Mouse (Mus musculus): Measurements from ENCODE around the gene Hist2h3c2. TPM values are rescaled to one million over a fixed set of nuclear protein-coding genes. Genes with fewer than 3 reads are reported as not detected.
"Not testable (repeated sequence)": the region's sequence is repeated elsewhere in the genome, so short reads cannot be mapped to it uniquely, and the experiment has no call there.

Hist2h3c2 gene
- polyA plus RNA-seq, 1 experiment from 2014 or later, result 8.3 TPM

DNA sequence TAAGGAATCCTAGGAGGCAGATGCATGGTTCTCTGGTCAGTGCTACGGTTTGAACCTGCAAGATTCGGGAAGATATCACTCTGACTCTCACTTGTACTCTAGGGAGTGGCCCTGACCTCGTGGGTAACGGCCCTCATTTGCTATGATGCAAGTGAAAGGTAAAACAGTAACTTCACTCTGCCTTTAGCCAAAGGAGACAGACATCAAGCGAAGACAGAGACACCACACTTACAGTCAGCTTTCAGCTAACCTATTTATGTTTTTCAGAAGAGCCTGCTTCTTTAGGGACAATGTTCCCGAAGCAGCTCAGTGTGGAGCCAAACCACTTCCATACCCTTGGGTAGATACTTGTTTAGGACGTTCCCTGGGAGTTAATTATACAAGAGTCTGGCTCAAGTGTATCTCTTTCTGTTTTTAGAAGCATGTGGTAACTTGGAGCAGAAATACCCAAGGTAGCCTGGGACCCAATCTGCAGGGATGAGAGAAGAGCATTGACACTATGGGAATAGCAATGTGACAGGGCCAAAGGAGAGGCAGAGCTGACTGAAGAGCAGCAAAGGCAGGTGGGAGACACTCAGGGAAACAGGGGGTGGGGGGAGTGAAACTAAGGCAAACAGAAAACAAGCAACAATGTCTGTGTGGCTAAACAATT lies 5.1 kb upstream of the Hist2h3c2 start:
- ATAC-seq (replicated peaks; ENCODE audit: low FRiP score, low TSS enrichment, low read depth) (no peak), DNase-seq (ENCODE audit: low spot score) (no peak)
- H3K4me2 ChIP-seq (ENCODE audit: low read length), result peak overlapping the region; percentile 53
- peak overlapping the region; percentile 69 for H3K9ac ChIP-seq (ENCODE audit: low read length)
- H3K4me1 ChIP-seq (replicated peaks; ENCODE audit: control insufficient read depth, insufficient read depth, low read length), result peaks cover 18% of the 10 kb centered on the region
- no peaks in the 10 kb centered on the region for H3K27me3 ChIP-seq (replicated peaks; ENCODE audit: control insufficient read depth, insufficient read depth, low read length)
- peak overlapping the region; percentile 93 for H3K27ac ChIP-seq (ENCODE audit: low read depth)
- H3K9me3 ChIP-seq (ENCODE audit: control insufficient read depth, low read length), result no peaks in the 10 kb centered on the region
- no peaks in the 10 kb centered on the region for H3K36me3 ChIP-seq (ENCODE audit: control insufficient read depth, insufficient read depth, low read length)
- 0 out of 2 replicates have a peak overlapping the region, but pooled peaks have one; percentile 39 for H3K4me3 ChIP-seq (ENCODE audit: low read depth, low read length)
- 77% methylated on average over 7 of the region's 7 CpGs for WGBS

DNA sequence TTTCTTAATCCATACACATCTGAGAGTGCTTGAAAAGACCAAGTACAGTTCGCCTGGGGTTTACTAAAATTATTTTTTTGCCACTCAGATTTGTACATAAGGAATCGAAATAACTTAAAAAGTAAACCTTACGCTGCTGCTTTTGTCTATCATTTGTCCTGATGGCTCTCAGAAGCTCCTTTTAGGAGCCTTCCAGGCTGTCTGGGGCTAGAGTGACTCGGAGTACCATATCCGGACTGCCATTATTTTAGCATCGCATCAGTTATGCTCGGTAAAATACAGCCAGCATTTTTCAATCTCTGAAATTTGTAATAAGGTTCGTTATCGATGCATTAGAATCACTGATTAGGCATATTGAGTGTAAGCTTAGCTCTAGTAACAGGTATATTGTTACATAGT lies 1.9 kb upstream of the Hist2h3c2 start:
- DNase-seq (ENCODE audit: low spot score), result no peak
- Histone ChIP-seq H3K4me1 (replicated peaks; ENCODE audit: control insufficient read depth, insufficient read depth, low read length) (peaks cover 21% of the 10 kb centered on the region), H3K9ac (ENCODE audit: low read length) (peak overlapping the region; percentile 68), H3K36me3 (ENCODE audit: control insufficient read depth, insufficient read depth, low read length) (no peaks in the 10 kb centered on the region), H3K27ac (ENCODE audit: low read depth) (peak overlapping the region; percentile 87), H3K9me3 (ENCODE audit: control insufficient read depth, low read length) (no peaks in the 10 kb centered on the region), H3K27me3 (replicated peaks; ENCODE audit: control insufficient read depth, insufficient read depth, low read length) (no peaks in the 10 kb centered on the region), H3K4me3 (ENCODE audit: low read depth, low read length) (peak overlapping the region; percentile 29), H3K4me2 (ENCODE audit: low read length) (peak overlapping the region; percentile 51)
- 78% methylated on average over 9 of the region's 9 CpGs for WGBS
- no peak for ATAC-seq (replicated peaks; ENCODE audit: low FRiP score, low TSS enrichment, low read depth)

DNA sequence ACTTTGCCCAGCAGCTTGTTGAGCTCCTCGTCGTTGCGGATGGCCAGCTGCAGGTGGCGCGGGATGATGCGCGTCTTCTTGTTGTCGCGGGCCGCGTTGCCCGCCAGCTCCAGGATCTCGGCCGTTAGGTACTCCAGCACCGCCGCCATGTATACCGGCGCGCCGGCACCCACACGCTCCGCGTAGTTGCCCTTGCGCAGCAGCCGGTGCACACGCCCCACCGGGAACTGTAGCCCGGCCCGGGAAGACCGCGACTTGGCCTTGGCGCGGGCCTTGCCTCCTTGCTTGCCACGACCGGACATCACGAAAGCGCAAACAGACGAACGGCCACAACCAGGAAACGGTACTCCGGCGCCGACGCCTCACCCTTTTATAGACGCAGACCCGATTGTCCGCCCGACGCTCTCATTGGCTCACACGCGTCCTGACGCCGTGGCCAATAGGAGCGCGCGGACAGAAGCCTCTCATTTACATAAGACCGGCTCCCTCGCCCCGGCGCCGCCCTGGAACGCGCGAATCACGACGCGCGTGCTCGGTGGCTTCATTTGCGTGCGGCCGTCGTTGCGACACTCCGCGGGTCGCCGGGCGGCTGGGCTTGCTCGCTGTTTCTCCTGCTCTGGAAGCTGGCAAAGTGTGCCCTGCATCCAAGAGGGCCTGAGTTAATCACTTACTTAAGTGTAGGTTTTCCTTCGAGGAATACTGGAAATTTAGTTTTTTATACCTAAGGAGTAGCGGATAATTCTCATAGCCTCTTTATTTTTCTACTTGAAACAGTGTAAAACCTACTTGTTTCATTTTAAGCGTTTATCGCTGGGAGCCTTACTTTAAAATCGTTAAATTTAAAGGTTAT lies 1.2 kb upstream of the Hist2h3c2 start, which contains the start of gene Hist2h2aa2:
Gene Hist2h2aa2, minus strand, starts transcription at position 328 of the 850 bp plus-strand sequence.
- not testable (repeated sequence) for H3K27me3 ChIP-seq (replicated peaks; ENCODE audit: control insufficient read depth, insufficient read depth, low read length); H3K9me3 ChIP-seq (ENCODE audit: control insufficient read depth, low read length); H3K36me3 ChIP-seq (ENCODE audit: control insufficient read depth, insufficient read depth, low read length)
- DNase-seq (ENCODE audit: low spot score) (peak; percentile 76), ATAC-seq (replicated peaks; ENCODE audit: low FRiP score, low TSS enrichment, low read depth) (peak; percentile 82)
- 6% methylated on average over 16 of the region's 85 CpGs for WGBS
- Histone ChIP-seq H3K4me1 (replicated peaks; ENCODE audit: control insufficient read depth, insufficient read depth, low read length) (peaks cover 21% of the 10 kb centered on the region), H3K4me2 (ENCODE audit: low read length) (peak within 1 kb of the TSS; percentile 51), H3K9ac (ENCODE audit: low read length) (peak within 1 kb of the TSS; percentile 68), H3K4me3 (ENCODE audit: low read depth, low read length) (peak within 1 kb of the TSS; percentile 29), H3K27ac (ENCODE audit: low read depth) (peak within 1 kb of the TSS; percentile 87)

DNA sequence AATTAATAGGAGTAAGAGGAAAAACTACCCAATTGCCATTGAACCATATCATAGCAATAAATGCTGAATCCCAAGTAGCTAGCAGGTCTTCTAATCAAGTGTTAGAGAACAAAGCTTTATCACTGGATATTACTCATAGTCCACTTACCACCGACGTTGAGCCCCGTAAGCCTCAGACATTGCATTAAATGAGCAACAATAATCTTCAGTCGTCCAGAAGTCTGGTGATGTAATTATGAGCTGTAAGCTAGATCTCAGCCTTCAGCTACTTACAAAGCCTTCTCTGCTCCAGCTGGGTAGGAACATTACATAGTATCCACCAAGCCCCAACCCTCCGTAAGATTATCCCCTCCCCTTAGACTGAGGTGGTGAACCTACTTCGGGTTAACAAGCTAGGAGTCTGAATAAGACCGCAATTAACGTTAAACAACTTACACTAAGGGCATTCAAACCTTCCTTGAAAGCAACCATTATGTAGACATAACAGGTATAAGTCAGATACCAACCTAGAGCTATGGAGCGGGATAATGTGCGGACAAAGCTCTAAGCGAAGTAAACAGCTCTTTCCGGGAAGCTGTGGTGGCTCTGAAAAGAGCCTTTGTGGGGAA lies 919 bp downstream of the Hist2h3c2 start:
- H3K4me2 ChIP-seq (ENCODE audit: low read length), result peak overlapping the region; percentile 58
- H3K4me3 ChIP-seq (ENCODE audit: low read depth, low read length), result peak overlapping the region; percentile 55
- H3K4me1 ChIP-seq (replicated peaks; ENCODE audit: control insufficient read depth, insufficient read depth, low read length), result peaks cover 11% of the 10 kb centered on the region
- H3K9me3 ChIP-seq (ENCODE audit: control insufficient read depth, low read length), result no peaks in the 10 kb centered on the region
- under 1% methylated on average over 12 of the region's 12 CpGs for WGBS
- ATAC-seq (replicated peaks; ENCODE audit: low FRiP score, low TSS enrichment, low read depth), result no peak
- H3K27ac ChIP-seq (ENCODE audit: low read depth), result peak overlapping the region; percentile 86
- peak overlapping the region; percentile 89 for H3K9ac ChIP-seq (ENCODE audit: low read length)
- no peaks in the 10 kb centered on the region for H3K27me3 ChIP-seq (replicated peaks; ENCODE audit: control insufficient read depth, insufficient read depth, low read length)
- H3K36me3 ChIP-seq (ENCODE audit: control insufficient read depth, insufficient read depth, low read length), result no peaks in the 10 kb centered on the region
- no peak for DNase-seq (ENCODE audit: low spot score)

DNA sequence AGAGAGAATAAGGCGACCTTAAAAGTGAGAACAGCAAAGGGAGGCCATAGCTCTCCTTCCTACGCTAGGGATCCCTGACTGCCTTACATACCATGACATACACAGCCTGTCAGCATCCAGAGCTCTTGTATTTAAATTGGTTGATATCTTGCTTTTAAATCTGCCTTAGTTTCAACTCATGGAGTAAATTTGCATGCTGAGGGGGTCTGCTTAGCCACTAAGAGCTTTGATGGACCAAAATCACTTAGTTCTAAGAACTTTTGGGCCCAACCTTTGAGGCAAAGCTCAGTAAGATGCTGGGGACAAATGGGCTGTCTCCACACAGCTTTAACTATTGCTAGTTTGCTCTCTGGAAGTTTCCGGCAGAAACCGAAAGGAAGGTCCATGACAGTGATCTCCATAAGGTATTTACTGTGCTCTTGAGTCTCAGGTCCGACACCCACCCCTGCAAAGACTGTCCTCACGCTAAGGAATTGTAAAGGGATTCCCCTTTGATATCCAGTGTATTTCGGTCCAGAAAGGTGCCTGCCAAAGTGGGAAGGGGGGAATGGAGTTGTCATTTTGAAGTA lies 1.5 kb downstream of the Hist2h3c2 start:
- H3K27ac ChIP-seq (ENCODE audit: low read depth), result peak overlapping the region; percentile 86
- H3K4me1 ChIP-seq (replicated peaks; ENCODE audit: control insufficient read depth, insufficient read depth, low read length), result peaks cover 11% of the 10 kb centered on the region
- no peaks in the 10 kb centered on the region for H3K9me3 ChIP-seq (ENCODE audit: control insufficient read depth, low read length)
- 14% methylated on average over 7 of the region's 7 CpGs for WGBS
- H3K27me3 ChIP-seq (replicated peaks; ENCODE audit: control insufficient read depth, insufficient read depth, low read length), result no peaks in the 10 kb centered on the region
- peak overlapping the region; percentile 89 for H3K9ac ChIP-seq (ENCODE audit: low read length)
- H3K4me3 ChIP-seq (ENCODE audit: low read depth, low read length), result peak overlapping the region; percentile 55
- peak overlapping the region; percentile 58 for H3K4me2 ChIP-seq (ENCODE audit: low read length)
- DNase-seq (ENCODE audit: low spot score) (peak; percentile 71), ATAC-seq (replicated peaks; ENCODE audit: low FRiP score, low TSS enrichment, low read depth) (no peak)
- no peaks in the 10 kb centered on the region for H3K36me3 ChIP-seq (ENCODE audit: control insufficient read depth, insufficient read depth, low read length)

DNA sequence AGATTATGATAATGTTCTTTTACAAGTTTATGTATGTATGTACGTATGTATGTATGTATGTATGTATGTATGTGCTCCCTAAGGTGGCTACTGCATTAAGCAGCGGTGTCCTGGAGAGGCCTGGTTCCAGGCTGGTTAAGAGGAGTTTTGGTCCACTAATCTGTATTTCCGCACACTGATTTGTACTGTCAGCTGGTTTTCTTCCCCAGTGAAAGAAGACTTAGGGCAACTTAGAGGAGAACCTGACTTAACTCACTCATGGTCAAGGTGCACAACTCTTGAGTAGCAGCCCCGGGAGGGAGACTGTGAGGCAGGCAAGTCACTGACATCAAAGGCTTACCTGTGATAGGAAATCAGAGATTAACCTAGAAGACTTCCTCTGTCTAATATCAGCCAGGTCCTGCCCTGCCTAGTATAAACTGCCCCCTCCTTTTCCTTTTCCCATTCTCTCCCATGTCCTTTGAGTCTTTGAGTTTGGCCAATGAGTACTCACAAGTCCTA lies 2.0 kb downstream of the Hist2h3c2 start:
- Histone ChIP-seq H3K4me1 (replicated peaks; ENCODE audit: control insufficient read depth, insufficient read depth, low read length) (peaks cover 11% of the 10 kb centered on the region), H3K9ac (ENCODE audit: low read length) (peak overlapping the region; percentile 89), H3K27ac (ENCODE audit: low read depth) (peak overlapping the region; percentile 86; the same call in 1 of the 2 replicates), H3K4me3 (ENCODE audit: low read depth, low read length) (peak overlapping the region; percentile 55), H3K9me3 (ENCODE audit: control insufficient read depth, low read length) (no peaks in the 10 kb centered on the region), H3K36me3 (ENCODE audit: control insufficient read depth, insufficient read depth, low read length) (no peaks in the 10 kb centered on the region), H3K27me3 (replicated peaks; ENCODE audit: control insufficient read depth, insufficient read depth, low read length) (no peaks in the 10 kb centered on the region), H3K4me2 (ENCODE audit: low read length) (peak overlapping the region; percentile 58)
- WGBS, result 73% methylated on average over 4 of the region's 4 CpGs
- peak; percentile 58 for DNase-seq (ENCODE audit: low spot score)
- ATAC-seq (replicated peaks; ENCODE audit: low FRiP score, low TSS enrichment, low read depth), result no peak

DNA sequence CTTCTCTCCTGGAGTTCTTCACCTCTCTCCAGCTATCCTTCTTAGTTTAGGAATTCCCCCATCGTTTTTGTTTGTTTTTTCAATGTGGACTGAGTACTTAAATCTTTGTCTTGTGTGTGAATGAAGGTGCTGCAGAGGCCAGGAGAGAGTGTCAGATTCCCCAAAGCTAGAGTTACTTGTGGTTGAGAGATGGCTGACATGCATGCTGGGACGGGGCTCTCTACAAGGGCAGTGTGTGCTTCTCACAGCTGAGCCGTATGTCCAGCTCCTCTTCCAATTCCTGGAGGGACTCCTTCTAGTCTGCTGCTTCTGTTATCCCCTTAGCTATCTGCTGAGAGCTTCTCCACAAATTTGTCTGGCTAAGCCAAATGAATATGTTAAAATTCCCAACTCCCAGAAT lies 3.1 kb downstream of the Hist2h3c2 start:
- no peak overlapping the region for H3K4me3 ChIP-seq (ENCODE audit: low read depth, low read length)
- H3K9me3 ChIP-seq (ENCODE audit: control insufficient read depth, low read length), result no peaks in the 10 kb centered on the region
- no peak overlapping the region for H3K4me2 ChIP-seq (ENCODE audit: low read length)
- H3K4me1 ChIP-seq (replicated peaks; ENCODE audit: control insufficient read depth, insufficient read depth, low read length), result peaks cover 10% of the 10 kb centered on the region
- no peak overlapping the region for H3K9ac ChIP-seq (ENCODE audit: low read length)
- no peak overlapping the region for H3K27ac ChIP-seq (ENCODE audit: low read depth)
- ATAC-seq (replicated peaks; ENCODE audit: low FRiP score, low TSS enrichment, low read depth) (no peak), DNase-seq (ENCODE audit: low spot score) (no peak)
- H3K36me3 ChIP-seq (ENCODE audit: control insufficient read depth, insufficient read depth, low read length), result no peaks in the 10 kb centered on the region
- WGBS, result 49% methylated on average over 3 of the region's 3 CpGs
- H3K27me3 ChIP-seq (replicated peaks; ENCODE audit: control insufficient read depth, insufficient read depth, low read length), result no peaks in the 10 kb centered on the region

DNA sequence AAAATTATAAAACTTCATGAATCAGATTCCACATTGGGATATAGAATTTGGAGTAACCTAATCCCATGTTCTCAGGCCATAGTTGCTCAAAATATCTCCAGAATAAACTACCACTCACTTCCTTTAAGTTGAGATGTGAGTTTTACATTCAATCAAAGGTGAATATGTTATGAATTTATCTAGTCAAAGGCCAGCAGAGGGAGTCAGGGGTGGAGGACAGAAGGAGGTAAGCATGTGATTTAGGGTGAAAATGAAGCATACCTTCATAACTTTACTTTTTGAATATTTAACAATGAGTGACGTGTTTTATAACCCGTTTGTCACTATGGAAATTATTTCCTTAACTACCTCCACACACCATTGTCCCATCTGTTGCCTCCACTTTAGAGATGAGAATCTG lies 4.0 kb downstream of the Hist2h3c2 start:
- H3K4me3 ChIP-seq (ENCODE audit: low read depth, low read length), result no peak overlapping the region
- H3K4me1 ChIP-seq (replicated peaks; ENCODE audit: control insufficient read depth, insufficient read depth, low read length), result peaks cover 7% of the 10 kb centered on the region; the same call in 1 of the 2 replicates
- DNase-seq (ENCODE audit: low spot score) (no peak), ATAC-seq (replicated peaks; ENCODE audit: low FRiP score, low TSS enrichment, low read depth) (no peak)
- H3K9me3 ChIP-seq (ENCODE audit: control insufficient read depth, low read length), result no peaks in the 10 kb centered on the region
- H3K4me2 ChIP-seq (ENCODE audit: low read length), result no peak overlapping the region
- no peaks in the 10 kb centered on the region for H3K36me3 ChIP-seq (ENCODE audit: control insufficient read depth, insufficient read depth, low read length)
- H3K27me3 ChIP-seq (replicated peaks; ENCODE audit: control insufficient read depth, insufficient read depth, low read length), result no peaks in the 10 kb centered on the region
- H3K27ac ChIP-seq (ENCODE audit: low read depth), result no peak overlapping the region
- 81% methylated on average over 2 of the region's 2 CpGs for WGBS
- no peak overlapping the region for H3K9ac ChIP-seq (ENCODE audit: low read length)
